Mouse (Mus musculus) ES-E14 (cell line): Measurements from ENCODE around the gene Daam1. TPM values are rescaled to one million over a fixed set of nuclear protein-coding genes. Genes with fewer than 3 reads are reported as not detected.

Experiments used
- DNase-seq: peaks from one replicate; pipeline ENCODE4 v3.0.0-alpha.2; 2013; ENCODE audit warnings: low read depth, low spot score
- H3K27ac ChIP-seq: 2 replicates; pipeline ENCODE4 v1.5.1; 2012; ENCODE audit warnings: low read depth, mild to moderate bottlenecking, low read length, moderate library complexity, mixed read lengths; ENCODE audit not compliant: poor library complexity, insufficient read depth, severe bottlenecking
- H3K36me3 ChIP-seq: 2 replicates; pipeline ENCODE4 v1.6.1; 2012; ENCODE audit warnings: mild to moderate bottlenecking, low read length, moderate library complexity, mixed read lengths; ENCODE audit not compliant: control insufficient read depth, poor library complexity, insufficient read depth, severe bottlenecking
- H3K4me1 ChIP-seq, 2 experiments: fragments of 150-350 bp in 1 of 2; sonication (generic) in 1 of 2; 2 replicates each; pipeline ENCODE4 v1.6.1; 2012; ENCODE audit warnings: low read length in 2 of 2, mild to moderate bottlenecking in 1 of 2, mixed read lengths in 1 of 2; ENCODE audit not compliant: control insufficient read depth in 2 of 2, insufficient read depth in 2 of 2, poor library complexity in 1 of 2
- H3K4me3 ChIP-seq, 2 experiments: fragments of 150-350 bp in 1 of 2; sonication (generic) in 1 of 2; 2 replicates each; pipeline ENCODE4 v1.5.1; 2012; ENCODE audit warnings: low read length in 2 of 2, low read depth in 1 of 2, mild to moderate bottlenecking in 1 of 2, mixed read lengths in 1 of 2; ENCODE audit not compliant: insufficient read depth in 1 of 2, poor library complexity in 1 of 2, severe bottlenecking in 1 of 2
- H3K9ac ChIP-seq: 2 replicates; pipeline ENCODE4 v1.6.1; 2012; ENCODE audit warnings: low read depth, mild to moderate bottlenecking, low read length, mixed read lengths; ENCODE audit not compliant: poor library complexity, insufficient read depth, severe bottlenecking
- H3K9me3 ChIP-seq: fragments of 150-350 bp; sonication (generic); 2 replicates; pipeline ENCODE4 v1.6.1; 2012; ENCODE audit warnings: low read depth, mild to moderate bottlenecking, low read length; ENCODE audit not compliant: control insufficient read depth, insufficient read depth
- CHD2 ChIP-seq: IDR thresholded peaks from 2 replicates; pipeline ENCODE4 v1.6.1; 2014; ENCODE audit warnings: mild to moderate bottlenecking, low read depth, low read length, inconsistent platforms
- HCFC1 ChIP-seq: IDR thresholded peaks from 2 replicates; pipeline ENCODE4 v1.6.1; 2012; ENCODE audit warnings: low read length, inconsistent platforms, borderline replicate concordance; ENCODE audit not compliant: insufficient read depth
- MAFK ChIP-seq: IDR thresholded peaks from 2 replicates; pipeline ENCODE4 v1.6.1; 2014; ENCODE audit warnings: mild to moderate bottlenecking, low read depth, low read length, inconsistent platforms; ENCODE audit not compliant: insufficient read depth
- ZC3H11A ChIP-seq: IDR thresholded peaks from 2 replicates; pipeline ENCODE4 v1.6.1; 2012; ENCODE audit warnings: low read depth, mild to moderate bottlenecking, inconsistent platforms, low read length, borderline replicate concordance
- ZNF384 ChIP-seq: IDR thresholded peaks from 2 replicates; pipeline ENCODE4 v1.6.1; 2012; ENCODE audit warnings: low read depth, low read length, inconsistent platforms
- in situ Hi-C, 2 experiments: fragments of 600-800 bp; cut with MboI; formaldehyde crosslinking; loops; one replicate each; pipeline ENCODE4 v1.15.1; 2025; ENCODE audit warnings: low sequenced_read_pairs in 2 of 2, inconsistent platforms in 1 of 2; ENCODE audit not compliant: unreplicated experiment in 2 of 2
- total RNA-seq: library from RNA; depleted of rRNA; stranded (reverse); fragments of 300-350 nt; gene quantifications from 2 replicates; pipeline ENCODE4 v1.2.3, GENCODE M21; 2012

Daam1 gene
- total RNA-seq, 1 experiment: 15.8 TPM

- Histone ChIP-seq H3K9me3 (no peaks in the 10 kb centered on the region), H3K4me3 (no peak overlapping the region), H3K36me3 (no peaks in the 10 kb centered on the region), H3K9ac (no peak overlapping the region), H3K27ac (no peak overlapping the region), H3K4me1 (no peaks in the 10 kb centered on the region)
- TF ChIP-seq ZC3H11A: no peak
- no peak for TF ChIP-seq MAFK
- TF ChIP-seq CHD2: no peak
- no peak for TF ChIP-seq HCFC1
- TF ChIP-seq ZNF384: no peak
- in situ Hi-C loops: no loop called here
- no peak for DNase-seq
These were observed 16.7 kb downstream of the Daam1 start for GRCm38 (mm10) chr12:71847617-71848016.

DNA sequence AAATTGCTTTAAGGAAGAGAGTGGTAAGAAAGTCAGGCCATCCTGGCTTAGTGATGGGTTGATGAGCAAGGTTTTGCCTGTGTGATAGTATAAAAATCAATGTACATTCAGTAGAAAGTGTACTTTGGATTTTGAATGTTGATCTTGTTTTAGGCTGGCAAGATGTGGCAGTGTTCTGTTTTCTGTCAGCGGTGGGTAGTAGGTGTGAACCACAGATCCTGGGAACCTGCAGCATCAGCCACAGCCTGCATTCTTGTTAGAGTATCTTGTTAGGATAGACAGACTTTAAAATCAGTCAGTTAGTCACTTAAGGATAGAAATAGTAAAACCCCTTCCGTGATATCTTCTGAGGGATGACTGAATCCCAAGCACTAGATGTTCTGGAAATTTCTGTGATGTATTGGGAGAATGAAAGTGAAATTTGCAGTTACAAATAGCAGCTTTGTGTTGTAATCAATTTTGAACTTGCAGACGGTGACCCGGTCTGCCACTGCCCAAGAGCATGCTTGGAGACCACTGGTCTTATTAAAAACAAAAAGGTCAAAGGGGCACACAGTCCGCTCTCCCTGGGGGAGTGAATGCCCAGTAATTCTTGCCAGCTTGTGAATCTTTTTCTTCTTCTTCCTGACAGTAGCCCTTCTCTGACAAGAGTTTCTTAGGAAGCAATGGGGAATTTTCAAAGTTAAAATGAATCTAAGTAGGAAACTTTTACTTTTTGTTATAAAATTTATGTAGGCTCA lies 17.3 kb downstream of the Daam1 start:
- in situ Hi-C loops: no loop called here
- H3K27ac ChIP-seq: no peak overlapping the region
- H3K4me3 ChIP-seq: no peak overlapping the region
- H3K9me3 ChIP-seq: no peaks in the 10 kb centered on the region
- no peak for DNase-seq
- no peaks in the 10 kb centered on the region for H3K4me1 ChIP-seq
- TF ChIP-seq HCFC1 (no peak), CHD2 (no peak), ZC3H11A (no peak), MAFK (no peak), ZNF384 (no peak)
- no peak overlapping the region for H3K9ac ChIP-seq
- H3K36me3 ChIP-seq: no peaks in the 10 kb centered on the region

- DNase-seq: no peak
- no peaks in the 10 kb centered on the region; a peak in 1 of 4 replicates for H3K4me1 ChIP-seq
- no peaks in the 10 kb centered on the region for H3K9me3 ChIP-seq
- no peak overlapping the region for H3K9ac ChIP-seq
- TF ChIP-seq MAFK (no peak), ZC3H11A (no peak), HCFC1 (no peak), CHD2 (no peak), ZNF384 (no peak)
- no peaks in the 10 kb centered on the region for H3K36me3 ChIP-seq
- in situ Hi-C loops: no loop called here
- no peak overlapping the region for H3K27ac ChIP-seq
- H3K4me3 ChIP-seq: no peak overlapping the region
These were observed 18.2 kb downstream of the Daam1 start for GRCm38 (mm10) chr12:71849051-71849450.

- Histone ChIP-seq H3K9ac (no peak overlapping the region), H3K36me3 (no peaks in the 10 kb centered on the region), H3K4me1 (peaks cover 0 to 3% of the 10 kb centered on the region in 2 experiments; a peak in 1 of 4 replicates), H3K4me3 (no peak overlapping the region), H3K27ac (no peak overlapping the region), H3K9me3 (no peaks in the 10 kb centered on the region)
- TF ChIP-seq ZC3H11A (no peak), HCFC1 (no peak), MAFK (no peak), ZNF384 (no peak), CHD2 (no peak)
- DNase-seq: no peak
- in situ Hi-C loops: no loop called here
These were observed 19.3 kb downstream of the Daam1 start for GRCm38 (mm10) chr12:71850135-71850534.

DNA sequence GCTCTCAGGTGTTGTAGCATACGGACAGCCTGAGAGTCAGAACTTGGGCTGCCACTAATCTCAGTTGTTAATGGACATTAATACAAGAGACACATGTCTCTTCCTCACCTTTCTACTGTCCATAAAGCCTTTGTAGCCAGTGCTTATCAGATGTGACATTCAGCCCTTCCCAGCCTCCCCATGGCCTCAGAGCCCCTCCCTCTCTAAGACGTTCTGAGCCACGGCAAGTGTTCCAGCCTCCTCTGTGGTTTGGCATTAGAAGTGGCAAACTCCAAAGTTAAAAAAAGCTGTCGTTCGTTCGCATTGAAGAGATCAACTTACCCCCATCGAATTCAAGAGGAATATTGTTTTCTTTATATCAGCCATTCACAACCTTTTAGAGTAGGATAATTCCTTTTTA lies 21.8 kb downstream of the Daam1 start:
- no peak for TF ChIP-seq HCFC1
- TF ChIP-seq MAFK: no peak
- no peak for TF ChIP-seq ZNF384
- TF ChIP-seq CHD2: no peak
- no peak for TF ChIP-seq ZC3H11A
- Histone ChIP-seq H3K36me3 (no peaks in the 10 kb centered on the region), H3K9me3 (no peaks in the 10 kb centered on the region), H3K27ac (no peak overlapping the region), H3K4me1 (peaks cover 0 to 4% of the 10 kb centered on the region in 2 experiments; a peak in 1 of 4 replicates), H3K4me3 (no peak overlapping the region), H3K9ac (no peak overlapping the region)
- in situ Hi-C loops: no loop called here
- DNase-seq: no peak
